Mouse (Mus musculus) neural tube, embryonic 14.5 days (tissue): Measurements from ENCODE around the gene Tnni3. TPM values are rescaled to one million over a fixed set of nuclear protein-coding genes. Genes with fewer than 3 reads are reported as not detected.

Experiments
- ATAC-seq: fragments of 200-750 bp; cut with Nextera tagmentation; 2 replicates; pipeline ENCODE4 v1.8.0; 2017; ENCODE audit warnings: low read depth, mild to moderate bottlenecking, moderate TSS enrichment, moderate library complexity
- H3K27ac ChIP-seq: fragments of 300-500 bp; sonication (generic); 2 replicates; pipeline ENCODE4 v1.5.1; 2014; ENCODE audit warnings: low read depth, mild to moderate bottlenecking, control low read depth, low read length, moderate library complexity, mixed read lengths
- H3K27me3 ChIP-seq: fragments of 300-500 bp; sonication (generic); 2 replicates; pipeline ENCODE4 v1.6.1; 2014; ENCODE audit warnings: low read length; ENCODE audit not compliant: control insufficient read depth, insufficient read depth
- H3K36me3 ChIP-seq: fragments of 300-500 bp; sonication (generic); 2 replicates; pipeline ENCODE4 v1.6.1; 2014; ENCODE audit warnings: low read length, mixed read lengths; ENCODE audit not compliant: control insufficient read depth, insufficient read depth
- H3K4me1 ChIP-seq: fragments of 300-500 bp; sonication (generic); 2 replicates; pipeline ENCODE4 v1.6.1; 2014; ENCODE audit warnings: low read length; ENCODE audit not compliant: control insufficient read depth, insufficient read depth
- H3K4me2 ChIP-seq: fragments of 300-500 bp; sonication (generic); 2 replicates; pipeline ENCODE4 v1.6.1; 2014; ENCODE audit warnings: mild to moderate bottlenecking, low read depth, low read length, control low read depth
- H3K4me3 ChIP-seq: fragments of 300-500 bp; sonication (generic); 2 replicates; pipeline ENCODE4 v1.5.1; 2014; ENCODE audit warnings: low read depth, low read length, control low read depth, mixed read lengths
- H3K9ac ChIP-seq: fragments of 300-500 bp; sonication (generic); replicated peaks from 2 replicates; pipeline ENCODE4 v1.6.1; 2014; ENCODE audit warnings: low read depth, mild to moderate bottlenecking, control low read depth, low read length, mixed read lengths
- H3K9me3 ChIP-seq: fragments of 300-500 bp; sonication (generic); 2 replicates; pipeline ENCODE4 v1.6.1; 2016; ENCODE audit warnings: low read length; ENCODE audit not compliant: control insufficient read depth
- WGBS: fragments of 180-500 bp; shearing (Covaris S2); extraction: QIAGEN DNeasy Blood & Tissue Kit; methylation state at CpG from one replicate; pipeline ENCODE4 v1.1.7; 2014; 5-methylcytosine and 5-hydroxymethylcytosine counted together
- polyA plus RNA-seq: library from polyadenylated mRNA; unstranded; fragments of >200 nt; fragmentation: Nextera tagmentation; extraction: Ambion mirVana; gene quantifications from 2 replicates; pipeline ENCODE4 v1.2.1, GENCODE M21; 2014

The Tnni3 gene
- polyA plus RNA-seq, 1 experiment from 2014 or later: 0.84 TPM

GRCm38 (mm10) chr7:4503858-4504257 lies 20.2 kb downstream of the Tnni3 start:
- Histone ChIP-seq H3K4me2 (no peak overlapping the region), H3K27ac (no peak overlapping the region), H3K27me3 (no peaks in the 10 kb centered on the region), H3K4me3 (no peak overlapping the region), H3K9me3 (no peaks in the 10 kb centered on the region), H3K36me3 (no peaks in the 10 kb centered on the region), H3K9ac (no peak overlapping the region), H3K4me1 (peaks cover 14% of the 10 kb centered on the region)
- no peak for ATAC-seq
- WGBS: 87% methylated on average over 5 of the region's 5 CpGs

- Histone ChIP-seq H3K4me3 (no peak overlapping the region), H3K27me3 (no peaks in the 10 kb centered on the region), H3K4me1 (peaks cover 21% of the 10 kb centered on the region), H3K27ac (no peak overlapping the region), H3K4me2 (no peak overlapping the region), H3K9me3 (no peaks in the 10 kb centered on the region), H3K9ac (no peak overlapping the region), H3K36me3 (0 out of 2 replicates have a peak, but pooled peaks cover 2% of the 10 kb centered on the region)
- WGBS: 81% methylated on average over 4 of the region's 4 CpGs
- no peak for ATAC-seq
These were observed 20.9 kb downstream of the Tnni3 start for GRCm38 (mm10) chr7:4503100-4503499.

- H3K27ac ChIP-seq: peak overlapping the region; percentile 89
- H3K36me3 ChIP-seq: 0 out of 2 replicates have a peak, but pooled peaks cover 2% of the 10 kb centered on the region
- no peaks in the 10 kb centered on the region for H3K27me3 ChIP-seq
- H3K9ac ChIP-seq: no peak overlapping the region; the same call in 1 of the 2 replicates
- H3K4me2 ChIP-seq: peak overlapping the region; percentile 92
- H3K4me3 ChIP-seq: peak overlapping the region; percentile 76
- peaks cover 27% of the 10 kb centered on the region for H3K4me1 ChIP-seq
- peak; percentile 13 for ATAC-seq
- no peaks in the 10 kb centered on the region for H3K9me3 ChIP-seq
- 17% methylated on average over 14 of the region's 14 CpGs for WGBS
These were observed 21.5 kb downstream of the Tnni3 start for GRCm38 (mm10) chr7:4502421-4503090.

DNA sequence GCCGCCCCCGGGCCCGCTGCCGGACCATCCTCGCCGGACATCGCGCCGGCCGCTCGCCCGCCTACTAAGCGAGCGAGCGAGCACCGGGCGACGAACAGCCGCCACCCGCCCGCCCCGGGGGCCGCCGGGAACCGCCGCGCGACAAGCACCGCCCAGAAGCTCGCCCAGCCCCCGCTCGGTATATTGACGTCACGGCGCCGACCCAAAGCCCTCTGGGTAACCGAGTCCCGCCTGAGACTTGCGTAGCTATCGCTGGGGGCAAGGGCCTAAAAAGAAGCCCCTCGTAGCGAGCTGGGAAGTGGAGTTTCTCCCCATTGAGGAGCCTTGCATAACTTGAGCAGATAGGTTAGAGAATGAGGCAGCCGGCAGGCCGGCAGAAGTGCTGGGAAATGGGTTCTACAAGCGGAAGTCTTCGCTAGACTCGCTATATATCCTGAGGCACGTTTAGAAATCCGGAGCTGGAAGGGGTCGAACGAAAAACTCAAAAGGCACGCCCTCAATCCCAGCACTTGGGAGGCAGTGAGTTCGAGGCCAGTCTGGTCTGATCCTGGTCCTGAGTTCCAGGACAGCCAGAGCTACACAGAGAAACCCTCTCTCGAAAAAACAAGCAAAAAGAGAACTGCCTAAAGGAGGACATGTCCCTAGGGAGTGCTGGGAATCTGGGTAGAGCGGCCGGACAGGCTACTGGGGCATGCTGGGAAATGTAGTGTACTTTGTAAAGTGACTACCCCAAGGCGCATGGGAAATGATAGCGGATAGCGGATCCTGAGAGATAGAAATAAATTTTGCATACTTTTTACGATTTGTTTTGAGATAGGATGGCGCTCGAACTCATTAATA lies 22.3 kb downstream of the Tnni3 start, which contains the start of gene Ppp1r12c:
Gene Ppp1r12c, minus strand, starts transcription at position 123 of the 840 bp plus-strand sequence.
- Histone ChIP-seq H3K27me3 (no peaks in the 10 kb centered on the region), H3K9me3 (no peaks in the 10 kb centered on the region), H3K4me3 (peak within 1 kb of the TSS; percentile 76), H3K27ac (peak within 1 kb of the TSS; percentile 89), H3K36me3 (peaks cover 2% of the 10 kb centered on the region; the same call in 1 of the 2 replicates), H3K4me1 (peaks cover 28% of the 10 kb centered on the region), H3K4me2 (peak within 1 kb of the TSS; percentile 92), H3K9ac (peak within 1 kb of the TSS; percentile 95)
- under 1% methylated on average over 52 of the region's 62 CpGs for WGBS
- peak; percentile 92 for ATAC-seq

GRCm38 (mm10) chr7:4500892-4501471 lies 23.0 kb downstream of the Tnni3 start:
- Histone ChIP-seq H3K27ac (peak overlapping the region; percentile 89), H3K27me3 (no peaks in the 10 kb centered on the region), H3K4me2 (peak overlapping the region; percentile 92), H3K9me3 (no peaks in the 10 kb centered on the region), H3K9ac (peak overlapping the region; percentile 95), H3K36me3 (peaks cover 6% of the 10 kb centered on the region; the same call in 1 of the 2 replicates), H3K4me3 (peak overlapping the region; percentile 76), H3K4me1 (peaks cover 28% of the 10 kb centered on the region)
- WGBS: under 1% methylated on average over 14 of the region's 52 CpGs
- ATAC-seq: peak; percentile 57

- WGBS: 96% methylated on average over 4 of the region's 4 CpGs
- Histone ChIP-seq H3K27me3 (no peaks in the 10 kb centered on the region), H3K4me1 (peaks cover 28% of the 10 kb centered on the region), H3K4me2 (peak overlapping the region; percentile 27; the same call in 1 of the 2 replicates), H3K36me3 (peaks cover 12% of the 10 kb centered on the region; the same call in 1 of the 2 replicates), H3K27ac (no peak overlapping the region), H3K9me3 (no peaks in the 10 kb centered on the region), H3K4me3 (no peak overlapping the region), H3K9ac (peak overlapping the region; percentile 34)
- ATAC-seq: no peak
These were observed 25.0 kb downstream of the Tnni3 start for GRCm38 (mm10) chr7:4499034-4499433.

GRCm38 (mm10) chr7:4498251-4498650 lies 25.8 kb downstream of the Tnni3 start:
- 3% methylated on average over 9 of the region's 9 CpGs for WGBS
- Histone ChIP-seq H3K36me3 (peaks cover 12% of the 10 kb centered on the region; the same call in 1 of the 2 replicates), H3K4me2 (peak overlapping the region; percentile 27; the same call in 1 of the 2 replicates), H3K27me3 (no peaks in the 10 kb centered on the region), H3K9me3 (no peaks in the 10 kb centered on the region), H3K4me1 (peaks cover 28% of the 10 kb centered on the region), H3K27ac (no peak overlapping the region; the same call in 1 of the 2 replicates), H3K9ac (no peak overlapping the region), H3K4me3 (no peak overlapping the region)
- peak; percentile 7; the same call in 1 of the 2 replicates for ATAC-seq

DNA sequence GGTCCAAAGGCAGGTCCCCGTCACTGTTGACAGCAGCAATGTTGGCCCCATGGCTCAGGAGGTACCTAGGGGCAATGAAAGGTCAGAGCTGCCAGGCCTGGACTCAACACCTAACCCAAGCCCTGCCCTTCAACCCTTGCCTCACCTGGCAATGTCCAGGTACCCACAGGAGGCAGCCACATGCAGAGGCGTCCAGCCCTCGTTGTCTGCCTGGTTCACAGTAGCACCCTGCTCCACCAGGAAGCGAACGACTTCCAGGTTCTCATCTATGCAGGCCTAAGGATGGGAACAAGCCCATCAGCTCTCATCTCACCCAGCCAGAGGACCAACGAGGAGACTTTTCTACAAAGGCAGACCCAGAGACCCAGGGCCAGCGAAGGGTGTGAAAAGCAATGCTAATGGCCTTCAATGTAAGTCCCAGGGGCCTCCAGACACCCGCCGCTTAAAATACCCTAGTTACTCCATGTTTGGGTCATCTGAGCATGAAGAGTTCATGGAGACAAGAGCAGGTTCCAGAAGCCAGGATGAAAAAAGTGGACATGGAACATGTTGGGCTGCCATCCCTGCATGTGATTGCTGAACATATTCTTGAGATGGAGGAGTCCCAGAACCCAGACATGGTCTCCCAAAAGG lies 26.6 kb downstream of the Tnni3 start:
- H3K4me1 ChIP-seq: peaks cover 28% of the 10 kb centered on the region
- no peak overlapping the region for H3K9ac ChIP-seq
- no peak for ATAC-seq
- peaks cover 12% of the 10 kb centered on the region; the same call in 1 of the 2 replicates for H3K36me3 ChIP-seq
- no peak overlapping the region for H3K27ac ChIP-seq
- no peak overlapping the region for H3K4me3 ChIP-seq
- no peak overlapping the region for H3K4me2 ChIP-seq
- no peaks in the 10 kb centered on the region for H3K27me3 ChIP-seq
- H3K9me3 ChIP-seq: no peaks in the 10 kb centered on the region
- 92% methylated on average over 9 of the region's 9 CpGs for WGBS
